Mouse (Mus musculus) ES-Bruce4 (cell line): ENCODE results near the gene Sh3d19. TPM values are rescaled to one million over a fixed set of nuclear protein-coding genes. Genes with fewer than 3 reads are reported as not detected.

Experiments
- H3K27ac ChIP-seq: 2 replicates; pipeline ENCODE4 v1.5.1; 2012; ENCODE audit warnings: low read length, inconsistent platforms; ENCODE audit not compliant: insufficient read depth
- H3K27me3 ChIP-seq: 2 replicates; pipeline ENCODE4 v1.6.1; 2012; ENCODE audit warnings: mild to moderate bottlenecking, low read length, inconsistent platforms; ENCODE audit not compliant: control insufficient read depth, poor library complexity, insufficient read depth, severe bottlenecking
- H3K36me3 ChIP-seq: 2 replicates; pipeline ENCODE4 v1.6.1; 2012; ENCODE audit warnings: inconsistent platforms, mild to moderate bottlenecking, low read length, moderate library complexity; ENCODE audit not compliant: control insufficient read depth, poor library complexity, insufficient read depth, severe bottlenecking
- H3K4me1 ChIP-seq: one replicate; pipeline ENCODE4 v1.8.1; 2011; ENCODE audit warnings: low read length; ENCODE audit not compliant: control insufficient read depth, insufficient read depth
- H3K4me3 ChIP-seq: 2 replicates; pipeline ENCODE4 v1.5.1; 2011; ENCODE audit warnings: low read depth, mild to moderate bottlenecking, low read length
- H3K9ac ChIP-seq: 2 replicates; pipeline ENCODE4 v1.6.1; 2012; ENCODE audit warnings: low read depth, mild to moderate bottlenecking, inconsistent platforms; ENCODE audit not compliant: poor library complexity, severe bottlenecking
- H3K9me3 ChIP-seq: replicated peaks from 2 replicates; pipeline ENCODE4 v1.6.1; 2012; ENCODE audit warnings: mild to moderate bottlenecking, low read length, inconsistent platforms; ENCODE audit not compliant: control insufficient read depth, poor library complexity, insufficient read depth, severe bottlenecking
- CTCF ChIP-seq: IDR thresholded peaks from one replicate; pipeline ENCODE4 v1.8.1; 2011; ENCODE audit warnings: low read depth, low read length
- EP300 ChIP-seq: IDR thresholded peaks from 2 replicates; pipeline ENCODE4 v1.6.1; 2011; ENCODE audit warnings: low read depth, low read length; ENCODE audit not compliant: insufficient read depth
- POLR2A ChIP-seq: IDR thresholded peaks from one replicate; pipeline ENCODE4 v1.8.1; 2011; ENCODE audit warnings: low read length; ENCODE audit not compliant: insufficient read depth
- polyA plus RNA-seq: library from polyadenylated mRNA; stranded (reverse); fragments of >200 nt; gene quantifications from 2 replicates; pipeline ENCODE4 v1.2.4, GENCODE M21; 2011; ENCODE audit warnings: low read depth; ENCODE audit not compliant: missing spikeins, insufficient read depth, insufficient read length

Gene Sh3d19
- polyA plus RNA-seq, 1 experiment, result 46.6 TPM

GRCm38 (mm10) chr3:86075593-86075992 lies 104.7 kb downstream of the Sh3d19 start:
- Histone ChIP-seq H3K4me1 (no peaks in the 10 kb centered on the region), H3K9me3 (no peaks in the 10 kb centered on the region), H3K27me3 (no peaks in the 10 kb centered on the region), H3K9ac (no peak overlapping the region), H3K36me3 (no peaks in the 10 kb centered on the region), H3K4me3 (no peak overlapping the region), H3K27ac (no peak overlapping the region)
- TF ChIP-seq POLR2A, result no peak
- peak; percentile 52 for TF ChIP-seq CTCF

DNA sequence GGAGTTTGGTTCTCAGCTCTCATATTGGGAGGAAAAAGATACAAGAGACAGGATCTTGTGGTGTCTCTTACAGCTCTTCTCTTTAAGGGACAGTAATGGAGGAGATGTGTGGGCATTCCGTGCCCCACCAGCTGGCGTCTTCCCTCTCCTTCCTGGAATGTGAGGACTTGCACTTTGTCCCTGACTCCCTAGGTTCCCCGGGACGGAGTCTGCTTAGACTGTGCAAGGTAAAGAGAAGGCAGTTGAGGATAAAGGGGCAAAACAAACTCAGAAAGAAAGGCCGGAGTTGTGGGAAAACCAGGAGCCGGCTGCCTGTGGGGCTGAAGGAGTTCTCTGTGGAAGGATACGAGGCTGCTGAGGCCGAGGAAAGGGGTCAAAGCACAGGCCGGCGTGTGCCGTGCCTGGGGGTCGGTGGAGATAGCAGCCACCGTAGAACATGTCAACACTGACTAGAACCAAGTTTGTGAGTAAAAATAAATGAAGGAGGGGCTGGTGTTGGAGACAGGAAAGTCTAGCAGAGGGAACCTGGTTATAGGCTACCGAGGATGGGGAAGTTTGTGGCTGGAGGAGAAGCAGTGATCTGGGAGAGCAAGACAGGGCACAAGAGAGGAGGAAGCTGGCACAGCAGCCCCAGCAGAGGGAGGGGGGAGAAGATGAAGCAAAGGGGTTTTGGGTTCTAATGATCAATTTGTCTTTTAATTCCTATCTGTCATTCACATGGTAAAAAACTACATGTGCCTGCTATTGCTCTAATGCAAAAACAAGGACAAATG lies 105.8 kb downstream of the Sh3d19 start:
- Histone ChIP-seq H3K27me3 (no peaks in the 10 kb centered on the region), H3K27ac (no peak overlapping the region), H3K4me1 (no peaks in the 10 kb centered on the region), H3K4me3 (no peak overlapping the region), H3K36me3 (no peaks in the 10 kb centered on the region), H3K9ac (no peak overlapping the region), H3K9me3 (no peaks in the 10 kb centered on the region)
- no peak for TF ChIP-seq EP300
- TF ChIP-seq CTCF, result no peak
- no peak for TF ChIP-seq POLR2A

GRCm38 (mm10) chr3:86083051-86083450 lies 112.1 kb downstream of the Sh3d19 start:
- no peaks in the 10 kb centered on the region for H3K27me3 ChIP-seq
- TF ChIP-seq POLR2A, result no peak
- TF ChIP-seq CTCF, result no peak
- no peak for TF ChIP-seq EP300
- peaks cover 7% of the 10 kb centered on the region; the same call in 1 of the 2 replicates for H3K36me3 ChIP-seq
- H3K27ac ChIP-seq, result no peak overlapping the region
- H3K4me3 ChIP-seq, result no peak overlapping the region
- no peaks in the 10 kb centered on the region for H3K4me1 ChIP-seq
- no peaks in the 10 kb centered on the region for H3K9me3 ChIP-seq
- H3K9ac ChIP-seq, result no peak overlapping the region

GRCm38 (mm10) chr3:86085001-86085400 lies 114.1 kb downstream of the Sh3d19 start:
- TF ChIP-seq CTCF, result no peak
- no peak for TF ChIP-seq POLR2A
- TF ChIP-seq EP300, result no peak

GRCm38 (mm10) chr3:86087872-86088271 lies 117.0 kb downstream of the Sh3d19 start:
- no peak overlapping the region for H3K27ac ChIP-seq
- H3K27me3 ChIP-seq, result no peaks in the 10 kb centered on the region
- H3K9me3 ChIP-seq, result no peaks in the 10 kb centered on the region
- H3K9ac ChIP-seq, result no peak overlapping the region
- H3K4me1 ChIP-seq, result no peaks in the 10 kb centered on the region
- TF ChIP-seq EP300 (no peak), CTCF (no peak)
- peaks cover 7% of the 10 kb centered on the region; the same call in 1 of the 2 replicates for H3K36me3 ChIP-seq
- H3K4me3 ChIP-seq, result no peak overlapping the region

More at GRCm38 (mm10) chr3:86085001-86085400, 114.1 kb downstream of the Sh3d19 start:
- Histone ChIP-seq H3K36me3 (peaks cover 7% of the 10 kb centered on the region; the same call in 1 of the 2 replicates), H3K9me3 (no peaks in the 10 kb centered on the region), H3K4me1 (no peaks in the 10 kb centered on the region), H3K4me3 (no peak overlapping the region), H3K9ac (no peak overlapping the region), H3K27me3 (no peaks in the 10 kb centered on the region), H3K27ac (no peak overlapping the region)

- H3K9ac ChIP-seq, result no peak overlapping the region
- no peaks in the 10 kb centered on the region for H3K4me1 ChIP-seq
- H3K27me3 ChIP-seq, result no peaks in the 10 kb centered on the region
- H3K36me3 ChIP-seq, result peaks cover 2% of the 10 kb centered on the region
- no peaks in the 10 kb centered on the region for H3K9me3 ChIP-seq
- TF ChIP-seq POLR2A (no peak), CTCF (no peak), EP300 (no peak)
- H3K27ac ChIP-seq, result no peak overlapping the region
- H3K4me3 ChIP-seq, result no peak overlapping the region
Measured at GRCm38 (mm10) chr3:86093213-86093845, 122.4 kb downstream of the Sh3d19 start.
